Mouse (Mus musculus): ENCODE data around the gene Vmn1r159.
"Not testable (repeated sequence)": the region's sequence is repeated elsewhere in the genome, so short reads cannot be mapped to it uniquely, and the experiment has no call there.

DNA sequence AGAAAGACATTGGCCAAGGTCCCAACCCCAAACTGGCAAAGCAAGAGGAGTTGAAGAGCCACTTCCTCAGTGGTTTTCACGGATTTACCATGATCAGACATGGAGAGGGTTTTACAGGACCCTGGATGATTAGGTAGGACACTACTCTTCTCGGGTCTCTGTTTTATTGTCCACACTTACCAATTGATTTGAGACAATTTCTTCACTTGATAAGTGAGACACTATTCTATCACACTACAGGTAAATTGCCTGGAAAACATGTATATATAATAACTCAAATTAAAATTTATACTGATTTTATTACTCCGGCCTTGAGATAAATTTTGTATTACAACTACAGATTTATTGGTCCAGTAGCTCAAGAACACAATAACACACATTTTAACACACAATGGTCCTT is at the start of gene Vmn1r159:
- not testable (repeated sequence) for TF ChIP-seq CTCF (IDR thresholded peaks at IDR 0.05; ENCODE audit: low read depth, low read length); EP300 (IDR thresholded peaks at IDR 0.05; ENCODE audit: insufficient read depth, low read depth, low read length)
